Mouse (Mus musculus): ENCODE data around the gene Olfr381.
"Not testable (repeated sequence)": the region's sequence is repeated elsewhere in the genome, so short reads cannot be mapped to it uniquely, and the experiment has no call there.

Olfr381 gene

DNA sequence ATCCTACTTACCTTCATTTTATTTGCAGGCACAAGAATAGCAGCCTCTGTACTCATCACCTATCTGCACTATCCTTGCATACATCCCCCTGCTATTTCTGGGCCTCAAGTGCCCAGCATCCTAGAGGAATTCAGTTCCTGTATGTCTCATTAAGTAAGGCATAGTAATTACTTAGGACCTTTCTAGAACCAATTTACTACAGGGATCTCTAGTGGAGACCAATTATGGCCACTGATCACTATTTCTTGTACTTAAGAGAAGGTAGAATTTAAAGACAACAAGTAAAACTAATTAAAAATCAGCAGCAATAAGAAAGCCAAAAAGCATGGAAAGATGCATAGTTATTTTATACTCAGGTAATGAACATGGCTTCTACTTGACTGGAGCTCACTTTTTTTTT lies at the start of gene Olfr381:
Gene Olfr381 (minus strand): TSS at position 101 of the 400 bp plus-strand sequence.
- in situ Hi-C loops (cut with MboI, MseI): no loop called here

DNA sequence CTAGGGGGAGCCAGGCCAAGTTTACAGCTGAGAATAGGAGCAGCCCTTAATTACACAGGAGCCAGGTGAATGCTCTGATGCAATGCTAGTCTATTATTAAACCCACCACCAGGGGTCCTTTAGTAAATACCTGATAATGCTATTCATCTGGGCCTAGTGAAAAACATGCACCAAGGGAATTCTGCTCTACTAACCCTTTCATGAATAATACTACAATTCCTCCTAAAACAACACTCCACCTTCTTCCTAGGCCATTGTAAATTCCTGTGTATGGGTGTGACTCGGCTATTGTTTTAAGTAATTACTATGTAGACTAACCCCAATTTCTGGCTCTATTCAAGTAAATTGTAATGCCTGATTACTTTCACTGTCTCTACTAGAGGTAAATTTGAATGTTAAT lies 37.6 kb upstream of the Olfr381 start:
- in situ Hi-C loops (cut with MboI, MseI): not testable (repeated sequence)

DNA sequence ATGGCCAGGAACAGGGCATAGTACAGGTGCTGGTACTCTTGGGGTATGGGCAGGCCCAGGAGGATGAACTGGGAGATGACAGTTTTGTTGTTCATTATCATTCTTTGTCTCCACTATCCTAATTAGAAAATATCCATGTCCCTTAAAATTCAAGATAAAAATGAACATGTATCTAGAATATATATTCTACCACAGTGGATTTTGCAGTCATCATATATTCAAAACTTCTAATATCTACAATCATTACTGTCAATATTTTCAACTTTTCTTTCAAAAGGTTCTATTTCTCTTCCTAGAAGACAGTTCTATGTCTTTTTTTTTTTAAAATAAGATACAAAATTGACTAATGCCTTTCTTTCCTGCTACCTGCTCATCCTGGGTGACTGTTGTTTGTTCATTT lies 25.7 kb upstream of the Olfr381 start, which contains the start of gene Olfr382:
Gene Olfr382 (minus strand): TSS at position 101 of the 400 bp plus-strand sequence.
- in situ Hi-C loops (cut with MboI, MseI): no loop called here

DNA sequence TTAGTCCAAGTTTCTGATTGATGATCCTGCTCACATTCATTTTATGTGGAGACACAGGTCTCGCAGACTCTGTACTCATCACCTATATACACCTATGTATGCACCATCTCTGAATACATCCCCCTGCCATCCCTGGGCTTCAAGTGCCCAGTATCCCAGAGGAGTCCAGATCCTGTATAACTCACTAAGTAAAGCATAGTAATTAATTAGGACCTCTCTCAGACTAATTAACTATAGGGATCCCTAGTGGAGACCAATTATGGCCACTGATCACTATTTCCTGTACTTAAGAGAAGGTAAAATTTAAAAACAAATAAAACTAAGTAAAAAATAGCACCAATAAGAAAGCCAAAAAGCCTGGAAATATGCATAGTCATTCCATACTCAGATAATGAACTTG lies 34.0 kb downstream of the Olfr381 start, which contains the start of gene Olfr380:
Gene Olfr380 (minus strand): TSS at position 101 of the 400 bp plus-strand sequence.
- in situ Hi-C loops (cut with MboI, MseI): no loop called here

All from T-helper 17 cell (primary cell).